Mouse (Mus musculus) adrenal gland, postnatal 4 days (tissue): ENCODE data around the gene Bak1. TPM values are rescaled to one million over a fixed set of nuclear protein-coding genes. Genes with fewer than 3 reads are reported as not detected.

ENCODE experiments used
- DNase-seq, 2 experiments: peaks; one replicate each; pipeline ENCODE4 v3.0.0; 2021 to 2022; ENCODE audit warnings: low spot score in 2 of 2, mixed read lengths in 2 of 2
- long read RNA-seq, 2 experiments: library from polyadenylated mRNA; stranded (forward); transcript quantifications; one replicate each; pipeline ENCODE4 v2.0.0; 2021
- total RNA-seq, 2 experiments: library from RNA; stranded (reverse); gene quantifications; 2 replicates each; pipeline ENCODE4 v1.2.3; 2021

Bak1 gene
- total RNA-seq = 10 to 100 TPM; 43.8 to 46.4 TPM
- long read RNA-seq, experiment 1, partial matches to known transcripts = 0 of 2 reads
- long read RNA-seq, experiment 1, other reads (novel, unspliced or antisense) = 2 of 2 reads
- long read RNA-seq, experiment 2, partial matches to known transcripts = 0 of 8 reads
- long read RNA-seq, experiment 2, other reads (novel, unspliced or antisense) = 7 of 8 reads

DNA sequence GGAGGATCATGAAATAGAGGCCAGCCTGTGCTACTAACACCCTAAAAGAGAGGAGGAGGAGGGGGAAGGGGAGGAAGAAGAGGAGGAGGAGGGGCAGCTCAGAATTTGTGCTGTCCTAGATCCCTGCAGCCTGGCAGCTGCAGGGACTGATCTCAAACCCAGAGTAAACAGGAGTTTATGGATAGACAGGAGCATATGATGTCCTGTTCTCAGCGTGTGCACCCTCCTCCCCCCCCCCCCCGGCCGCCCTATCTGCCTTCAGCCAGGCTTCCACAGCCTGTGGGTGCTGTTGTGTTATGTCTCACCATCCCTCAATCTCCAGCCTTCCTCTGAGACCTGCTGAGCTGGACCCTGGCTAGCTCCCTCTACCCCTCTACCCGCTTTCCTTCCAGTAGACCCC lies at the start of gene Bak1:
Gene Bak1 (minus strand): TSS at position 101 of the 400 bp plus-strand sequence.
- DNase-seq = no peak

DNA sequence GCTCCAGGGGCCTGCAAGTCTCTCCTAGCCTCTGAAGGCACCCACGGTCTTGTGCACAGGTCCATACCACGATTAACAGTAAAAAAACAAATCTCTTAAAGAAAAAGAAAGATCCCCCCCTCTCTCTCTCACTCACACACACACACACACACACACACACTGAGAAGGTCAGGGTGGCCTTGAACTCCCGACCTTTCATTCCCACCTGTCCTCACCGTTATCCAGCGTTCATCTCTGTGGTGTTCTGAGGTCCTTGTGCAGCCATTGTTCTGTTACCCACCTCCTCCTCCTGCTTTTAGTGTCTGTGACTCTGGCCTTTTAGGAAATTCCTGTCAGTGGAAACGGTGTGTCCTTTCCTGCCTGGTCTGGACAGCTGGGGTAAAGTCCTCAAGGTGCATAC lies 49.7 kb upstream of the Bak1 start:
- no peak for DNase-seq

DNA sequence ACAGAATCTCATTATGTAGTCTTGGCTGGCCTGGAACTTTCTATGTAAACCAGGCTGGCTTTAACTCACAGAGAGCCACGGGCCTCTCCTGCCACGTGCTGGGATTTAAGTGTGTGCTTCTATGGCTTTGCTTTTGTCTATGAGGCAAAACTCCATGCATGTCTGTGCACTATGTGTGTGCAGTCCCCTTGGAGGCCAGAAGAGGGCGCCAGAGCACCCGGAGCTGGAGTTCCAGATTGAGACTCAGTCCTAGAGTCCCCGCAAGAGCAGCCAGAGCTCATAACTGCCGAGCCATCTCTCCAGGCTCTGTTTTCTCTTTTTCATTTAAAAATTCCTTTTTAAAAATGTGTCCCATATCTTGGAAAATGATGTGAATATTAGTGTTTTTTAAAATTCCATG lies 49.1 kb upstream of the Bak1 start:
- no peak for DNase-seq

DNA sequence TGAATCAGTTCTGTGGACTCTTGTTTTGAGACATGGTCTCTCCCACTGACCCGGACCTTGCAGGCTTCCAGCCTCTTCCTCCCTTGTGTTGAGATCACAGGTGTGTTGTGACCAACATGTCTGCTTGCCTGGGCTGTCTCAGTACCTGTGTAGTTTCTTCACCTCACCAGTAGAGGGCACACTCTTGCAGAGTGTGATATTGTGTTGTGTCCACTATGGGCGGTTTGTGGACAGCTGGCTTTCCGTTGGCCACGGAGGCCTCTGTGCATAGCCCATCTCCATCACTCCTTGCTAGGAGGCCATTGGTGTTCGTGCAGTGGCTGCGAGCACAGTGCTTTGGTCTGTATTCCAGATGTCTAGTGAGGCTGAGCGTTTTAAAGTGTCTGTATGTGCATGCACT lies 48.3 kb upstream of the Bak1 start:
- DNase-seq = no peak

DNA sequence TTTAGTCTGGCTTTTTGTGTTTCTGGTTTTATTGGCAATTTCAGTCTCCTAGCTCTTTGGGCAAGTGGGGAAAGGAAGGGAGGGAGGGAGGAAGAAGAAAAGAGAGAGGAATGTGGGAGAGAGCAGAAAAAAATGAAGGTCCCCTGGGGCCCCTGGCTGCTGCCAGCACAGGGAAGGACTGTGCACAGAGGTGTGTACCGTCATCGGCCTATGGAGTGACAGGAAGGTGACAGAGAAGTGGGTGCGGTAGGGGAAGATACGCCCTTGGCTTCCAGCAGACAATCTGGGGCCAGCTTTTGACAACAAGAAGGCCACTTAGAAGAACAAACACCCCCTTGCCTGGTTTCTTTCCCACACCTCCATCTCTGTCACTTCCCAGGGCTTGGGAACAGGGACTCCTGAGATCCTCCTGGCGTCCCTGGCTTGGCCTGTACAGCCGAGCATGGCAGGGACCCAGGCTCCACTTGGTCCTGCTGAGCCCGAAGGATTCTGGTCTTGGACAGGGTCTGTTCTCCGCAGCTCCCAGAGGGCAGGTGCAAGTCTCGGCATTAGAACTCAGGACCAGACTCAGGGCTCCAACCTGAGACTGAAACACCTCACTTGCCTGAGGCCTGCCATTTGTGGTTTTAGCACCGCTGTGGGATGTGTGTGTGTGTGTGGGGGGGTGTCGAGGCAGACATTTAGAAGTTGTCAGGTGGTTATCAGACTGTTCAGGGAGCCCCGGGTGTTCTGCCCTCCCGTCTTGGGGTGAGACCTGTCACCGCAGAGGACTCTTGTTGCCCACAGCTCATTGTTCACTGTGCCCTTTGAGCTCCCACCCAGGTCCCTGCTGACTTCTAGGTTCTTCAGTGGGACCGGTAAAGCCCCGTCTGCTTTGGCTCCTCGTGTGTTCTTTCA lies 46.3 kb upstream of the Bak1 start:
- DNase-seq = no peak

- no peak for DNase-seq
Measured at GRCm38 (mm10) chr17:27074236-27074635, 45.4 kb upstream of the Bak1 start.

DNA sequence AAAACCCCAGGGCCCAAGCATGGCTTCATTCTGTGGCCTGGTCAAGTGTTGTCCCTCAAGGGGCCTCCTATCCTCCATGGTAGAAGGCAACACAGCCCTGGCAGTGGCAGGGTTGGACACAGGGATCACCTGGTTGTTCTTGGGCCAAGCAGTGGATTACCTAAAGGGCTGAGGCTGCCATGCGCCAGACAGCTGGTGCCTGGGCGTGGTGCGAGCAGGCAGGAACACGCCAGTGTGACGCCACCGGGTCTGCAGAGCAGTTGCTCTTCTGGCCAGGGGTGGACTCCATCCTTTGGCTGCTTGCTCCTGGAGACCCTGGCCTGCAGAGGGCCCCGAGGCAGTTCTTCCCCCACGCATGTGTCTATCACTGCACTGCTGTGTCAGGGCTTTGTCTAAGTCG lies 45.0 kb upstream of the Bak1 start:
- no peak for DNase-seq

- no peak for DNase-seq
Measured at GRCm38 (mm10) chr17:27073126-27073525, 44.3 kb upstream of the Bak1 start.

- DNase-seq = no peak
Measured at GRCm38 (mm10) chr17:27072363-27072762, 43.6 kb upstream of the Bak1 start.

DNA sequence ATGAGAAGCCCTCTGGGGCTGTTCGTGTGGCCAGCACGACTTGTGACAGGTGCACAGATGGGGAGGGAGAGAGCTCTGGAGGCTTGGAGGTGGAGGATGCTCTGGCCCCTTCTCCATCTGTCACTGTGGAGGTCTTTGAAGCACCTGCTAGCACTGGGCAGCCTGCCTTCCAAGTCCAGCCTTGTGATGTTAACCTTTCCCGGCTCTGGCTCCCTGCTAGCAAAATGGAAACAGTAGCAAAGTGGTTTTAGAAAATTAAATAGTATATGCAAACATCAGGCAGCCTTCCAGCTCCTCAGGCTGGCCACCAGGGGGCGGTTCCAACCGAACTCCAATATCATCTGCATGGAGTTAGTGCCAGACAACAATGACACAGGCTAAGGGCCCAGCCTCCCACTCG lies 42.8 kb upstream of the Bak1 start:
- no peak for DNase-seq

DNA sequence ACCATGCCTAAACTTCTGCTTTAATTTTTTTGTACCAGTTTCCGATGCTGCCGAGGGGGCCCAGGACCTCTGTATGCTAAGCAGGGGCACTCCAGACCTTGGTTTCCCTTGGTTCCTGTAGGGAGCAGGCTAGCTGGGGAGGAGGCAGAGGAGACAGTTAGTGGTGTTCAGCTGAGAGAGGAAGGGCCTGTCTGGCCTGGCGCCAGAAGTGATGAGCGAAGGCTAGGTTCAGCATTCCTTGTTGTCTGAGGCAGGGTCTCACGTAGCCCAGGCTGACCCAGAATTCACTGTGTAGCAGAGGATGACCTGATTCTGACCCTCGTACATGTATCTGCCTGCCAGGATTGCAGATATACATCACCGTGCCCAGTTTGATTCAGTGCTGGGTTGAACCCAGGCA lies 42.1 kb upstream of the Bak1 start:
- DNase-seq = no peak

GRCm38 (mm10) chr17:27069071-27069470 lies 40.3 kb upstream of the Bak1 start:
- DNase-seq = no peak

DNA sequence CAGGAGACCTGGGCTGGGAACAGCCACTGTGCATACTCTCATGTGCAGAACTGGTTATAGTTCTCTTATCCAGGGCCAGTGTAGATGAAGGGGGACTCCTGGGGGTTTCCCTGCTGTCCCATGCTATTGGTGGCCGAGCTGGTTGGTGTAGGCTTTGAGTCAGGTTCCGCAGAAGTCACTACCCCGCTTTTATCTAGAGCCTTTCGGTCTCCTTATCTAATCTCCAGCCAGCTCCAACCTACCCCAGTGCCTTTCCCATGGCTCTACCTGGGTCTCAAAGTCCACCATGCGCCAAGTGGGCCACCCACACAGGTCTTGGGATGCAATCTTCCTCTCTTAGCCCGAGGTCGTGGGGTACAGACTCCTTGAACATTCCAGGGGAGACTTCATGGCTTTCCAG lies 37.3 kb upstream of the Bak1 start:
- DNase-seq = no peak

GRCm38 (mm10) chr17:27064195-27064594 lies 35.4 kb upstream of the Bak1 start:
- DNase-seq = no peak

- DNase-seq = no peak
Measured at GRCm38 (mm10) chr17:27063717-27064116, 34.9 kb upstream of the Bak1 start.

DNA sequence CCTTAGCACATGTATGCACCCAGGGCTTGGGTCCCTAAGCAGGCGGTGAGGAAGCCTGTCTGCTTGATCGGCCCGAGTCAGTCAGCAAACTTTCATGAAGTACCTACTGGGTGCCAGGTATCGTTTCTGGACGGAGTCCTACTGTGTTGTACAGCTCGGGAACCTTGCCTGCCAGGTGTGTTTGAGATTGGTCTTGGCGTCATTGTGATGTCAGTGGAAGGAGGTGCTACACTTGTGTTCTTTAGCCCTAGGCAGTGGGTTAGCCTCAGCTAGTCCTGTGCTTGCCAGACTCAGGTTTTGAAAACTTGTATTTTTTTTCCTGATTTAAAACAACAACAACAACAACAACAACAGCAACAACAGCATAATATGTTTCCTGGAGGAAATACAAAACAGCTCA lies 33.9 kb upstream of the Bak1 start:
- no peak for DNase-seq

DNA sequence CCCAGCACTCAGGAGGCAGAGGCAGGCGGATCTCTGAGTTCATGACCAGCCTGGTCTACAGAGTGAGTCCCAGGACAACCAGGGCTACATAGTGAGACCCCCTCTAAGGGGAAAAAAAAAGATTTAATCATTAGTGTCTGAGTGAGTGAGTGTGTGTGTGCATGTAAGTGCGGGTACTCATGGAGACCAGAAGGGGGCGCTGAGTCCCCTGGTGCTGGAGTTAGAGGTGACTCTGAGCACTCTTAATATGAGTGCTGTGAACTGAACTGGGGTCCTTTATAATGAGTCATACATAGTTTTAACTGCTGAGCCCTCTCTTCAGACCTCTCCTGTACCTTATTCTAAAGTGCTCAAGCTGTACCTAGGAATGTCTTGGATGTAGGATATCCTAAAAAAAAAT lies 32.9 kb upstream of the Bak1 start:
- no peak for DNase-seq

DNA sequence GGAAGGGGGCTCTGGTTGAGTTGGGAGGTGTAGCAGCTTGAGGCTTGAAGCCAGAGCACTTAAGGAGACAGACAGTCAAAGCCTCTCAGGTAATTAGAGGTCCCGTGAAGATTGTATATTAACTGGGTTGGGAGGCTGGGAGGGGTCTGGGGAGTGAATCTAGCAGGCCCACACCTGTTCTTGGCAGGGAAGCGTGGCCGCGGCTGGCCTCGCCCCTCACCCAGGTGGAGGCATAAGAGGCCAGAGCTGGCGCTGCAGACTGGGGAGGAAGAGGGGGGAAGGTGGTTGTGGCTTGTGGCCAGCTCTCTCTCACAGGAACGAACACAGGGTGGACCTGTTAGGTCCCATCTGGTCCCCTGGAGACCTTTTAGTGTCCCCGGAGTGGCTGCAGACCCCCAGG lies 31.9 kb upstream of the Bak1 start:
- DNase-seq = no peak

- DNase-seq = no peak
Measured at GRCm38 (mm10) chr17:27057517-27058055, 28.8 kb upstream of the Bak1 start.

DNA sequence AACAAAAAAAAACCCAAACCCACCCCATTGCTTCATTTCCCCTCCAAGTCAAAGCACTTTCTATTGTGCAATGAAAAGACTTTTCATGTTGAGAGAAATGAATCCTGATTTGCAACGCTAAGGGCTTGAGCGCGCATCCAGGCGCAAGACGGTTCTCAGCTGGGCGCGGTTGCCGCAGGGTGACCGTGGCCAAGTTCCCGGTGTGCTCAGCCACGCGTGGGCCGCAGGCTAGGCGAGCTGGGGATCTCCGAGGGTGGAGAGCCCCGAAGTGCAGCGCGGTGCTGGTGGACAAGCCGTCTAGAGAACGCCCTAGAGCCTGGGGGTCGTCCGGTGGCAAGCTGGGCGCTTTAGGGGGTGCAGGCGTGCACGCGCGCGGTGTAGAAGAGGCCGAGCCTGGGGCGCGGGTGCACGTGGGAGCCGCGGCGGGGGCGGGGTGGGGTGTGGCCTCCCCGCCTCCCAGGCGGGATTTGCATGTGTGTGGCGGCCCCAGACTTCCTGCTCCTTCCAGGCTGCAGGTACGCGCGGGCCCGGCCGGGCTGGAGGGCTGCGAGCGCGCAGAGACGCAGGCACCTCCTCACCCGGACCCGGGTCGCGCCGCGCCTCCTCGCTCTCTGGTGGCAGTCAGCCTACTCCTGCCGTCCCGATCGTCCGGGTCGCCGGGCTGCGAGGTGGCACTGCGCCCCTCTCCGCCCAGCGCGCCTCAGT lies 28.2 kb upstream of the Bak1 start, which contains the start of gene Itpr3:
Gene Itpr3 (plus strand): TSS at position 493 of the 705 bp plus-strand sequence.
- DNase-seq = peak; percentile 50 to 60

GRCm38 (mm10) chr17:27056170-27056569 lies 27.4 kb upstream of the Bak1 start:
- DNase-seq = peak in 1 of 2 experiments; percentile 54

DNA sequence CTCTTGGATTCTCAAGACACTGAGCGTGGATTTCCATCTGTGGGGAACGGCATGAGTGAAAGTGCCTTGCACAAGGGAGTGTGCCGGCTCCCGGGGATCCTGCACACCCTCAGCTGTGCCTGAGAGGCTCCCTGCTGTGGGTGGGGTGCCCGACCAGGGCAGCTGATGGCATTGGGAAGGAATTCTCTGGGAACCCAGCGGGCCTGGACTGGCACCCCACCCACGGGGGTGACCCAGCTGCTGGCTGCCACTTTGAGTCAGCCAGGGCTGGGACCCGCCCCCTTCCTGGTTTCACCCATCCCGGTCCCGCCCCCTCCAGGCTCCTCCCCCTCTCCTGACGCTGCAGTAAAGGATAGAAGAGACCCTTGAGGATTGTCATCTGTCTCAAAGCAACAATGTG lies 22.7 kb upstream of the Bak1 start:
- DNase-seq = no peak
